Comparison of ENCODE assay signal across 26 mouse cellular contexts in genomic region chr2:142882466-142882865, GRCm38 (mm10). TPM values are rescaled to one million over a fixed set of nuclear protein-coding genes. Genes with fewer than 3 reads are reported as not detected.
DNase-seq lines count a peak whose midpoint lies in the region; ATAC-seq and TF ChIP-seq lines count a peak whose summit lies in the region.
"Had no signal": no experiment of that assay in that cellular context is flagged by ENCODE, and none has a peak within 500 bp of the region (broad histone marks: within the 10 kb centered on the region; RNA-seq: fewer than 3 reads in every experiment).

No protein-coding gene starts in this region.

- H3K9me3 ChIP-seq in kidney, embryonic 14.5 days (ENCODE audit: control insufficient read depth, low read length) = no peaks in the 10 kb centered on the region
- H3K9me3 ChIP-seq in midbrain, embryonic 10.5 days (replicated peaks) = no peaks in the 10 kb centered on the region
- no peaks in the 10 kb centered on the region for H3K9me3 ChIP-seq in midbrain, embryonic 13.5 days
- H3K9me3 ChIP-seq: forebrain, embryonic 13.5 days; G1E; heart, embryonic 13.5 days; hindbrain, embryonic 12.5 days; intestine, embryonic 15.5 days had no signal

- WGBS in kidney, embryonic 14.5 days = 28% methylated on average over 2 of the region's 2 CpGs
- 48% methylated on average over 2 of the region's 2 CpGs for WGBS in midbrain, embryonic 10.5 days
- WGBS in midbrain, embryonic 13.5 days = 47% methylated on average over 2 of the region's 2 CpGs

- TF ChIP-seq CTCF in gastrocnemius, adult 2 months (IDR thresholded peaks at IDR 0.05) = no peak

- no peak for ATAC-seq in kidney, embryonic 14.5 days (ENCODE audit: low FRiP score, low TSS enrichment)
- no peak for ATAC-seq in midbrain, embryonic 13.5 days
- ATAC-seq in megakaryocyte progenitor cell, adult 5-6 weeks (replicated peaks; ENCODE audit: poor library complexity) = no peak
- ATAC-seq: forebrain, embryonic 13.5 days; hindbrain, postnatal 0 days; intestine, embryonic 15.5 days; midbrain, embryonic 16.5 days; Patski had no signal

- peaks cover 42% of the 10 kb centered on the region for H3K4me1 ChIP-seq in kidney, embryonic 14.5 days (ENCODE audit: control insufficient read depth, insufficient read depth, low read length)
- H3K4me1 ChIP-seq in midbrain, embryonic 10.5 days = peaks cover 39% of the 10 kb centered on the region
- no peaks in the 10 kb centered on the region for H3K4me1 ChIP-seq in midbrain, embryonic 13.5 days (replicated peaks)
- H3K4me1 ChIP-seq: forebrain, embryonic 13.5 days had no signal

- no peak overlapping the region for H3K9ac ChIP-seq in kidney, embryonic 14.5 days (ENCODE audit: low read depth, low read length)
- no peak overlapping the region for H3K9ac ChIP-seq in midbrain, embryonic 13.5 days (replicated peaks)
- H3K9ac ChIP-seq: forebrain, embryonic 13.5 days; heart, embryonic 13.5 days; hindbrain, embryonic 12.5 days; intestine, embryonic 15.5 days; liver, embryonic 14.5 days had no signal

- H3K4me2 ChIP-seq in kidney, embryonic 14.5 days (replicated peaks; ENCODE audit: low read depth, low read length) = no peak overlapping the region
- no peak overlapping the region for H3K4me2 ChIP-seq in midbrain, embryonic 13.5 days (replicated peaks)
- H3K4me2 ChIP-seq: forebrain, embryonic 13.5 days; heart, embryonic 13.5 days; hindbrain, embryonic 12.5 days; intestine, embryonic 15.5 days had no signal

- no peaks in the 10 kb centered on the region for H3K36me3 ChIP-seq in kidney, embryonic 14.5 days (ENCODE audit: control insufficient read depth, insufficient read depth, low read length)
- H3K36me3 ChIP-seq in midbrain, embryonic 10.5 days = no peaks in the 10 kb centered on the region
- H3K36me3 ChIP-seq in midbrain, embryonic 13.5 days = no peaks in the 10 kb centered on the region
- H3K36me3 ChIP-seq: heart, embryonic 13.5 days; hindbrain, embryonic 12.5 days; intestine, embryonic 15.5 days had no signal

- H3K27me3 ChIP-seq in kidney, embryonic 14.5 days (ENCODE audit: control insufficient read depth, insufficient read depth, low read length) = no peaks in the 10 kb centered on the region
- H3K27me3 ChIP-seq in midbrain, embryonic 10.5 days (ENCODE audit: low read depth, poor library complexity, severe bottlenecking) = no peaks in the 10 kb centered on the region
- no peaks in the 10 kb centered on the region for H3K27me3 ChIP-seq in midbrain, embryonic 13.5 days
- H3K27me3 ChIP-seq: forebrain, embryonic 13.5 days; heart, embryonic 13.5 days; hindbrain, embryonic 12.5 days; intestine, embryonic 15.5 days; Patski had no signal

- intact Hi-C loops in gastrocnemius, adult 2 months (cut with DNase I) = no loop called here

- peak overlapping the region; percentile 91 for H3K27ac ChIP-seq in gastrocnemius, adult 2 months
- peak overlapping the region; percentile 38; the same call in 1 of the 2 replicates for H3K27ac ChIP-seq in kidney, embryonic 14.5 days (ENCODE audit: low read depth, low read length)
- peak overlapping the region; percentile 30 for H3K27ac ChIP-seq in midbrain, embryonic 10.5 days (replicated peaks)
- H3K27ac ChIP-seq in midbrain, embryonic 13.5 days = no peak overlapping the region
- H3K27ac ChIP-seq: forebrain, embryonic 13.5 days; hindbrain, embryonic 12.5 days; hindbrain, postnatal 0 days; intestine, embryonic 15.5 days; layer of hippocampus, adult 2 months; liver, embryonic 14.5 days had no signal

- DNase-seq in gastrocnemius, adult 2 months = no peak
- DNase-seq in gastrocnemius, postnatal 25 days = no peak
- DNase-seq in kidney, adult 8-10 months = no peak
- DNase-seq in midbrain, embryonic 10.5 days (ENCODE audit: low spot score) = no peak
- DNase-seq: adrenal gland, postnatal 25 days; embryo, embryonic 11 days; gastrocnemius, postnatal 14 days; liver; lung, adult 2 months; lung, postnatal 10 days; thymus, adult 2 months; thymus, postnatal 36 days had no signal

- no peak overlapping the region; the same call in 1 of the 2 replicates for H3K4me3 ChIP-seq in gastrocnemius, adult 2 months
- no peak overlapping the region for H3K4me3 ChIP-seq in kidney, embryonic 14.5 days (ENCODE audit: low read length)
- no peak overlapping the region for H3K4me3 ChIP-seq in midbrain, embryonic 10.5 days
- H3K4me3 ChIP-seq in midbrain, embryonic 13.5 days (replicated peaks) = no peak overlapping the region
- H3K4me3 ChIP-seq: erythroblast, embryonic 14.5 days; forebrain, embryonic 13.5 days; heart, embryonic 13.5 days; hindbrain, embryonic 12.5 days; intestine, embryonic 15.5 days; layer of hippocampus, adult 2 months had no signal

RNA-seq across cellular contexts. Expression of gene Kif16b, which starts 18.9 kb away (rescaled TPM):
- total RNA-seq in gastrocnemius, adult 2 months (2021) = 10 to 100 TPM; 35.4 to 39.1 TPM
- total RNA-seq in gastrocnemius, postnatal 25 days (2021) = 10 to 100 TPM; 24.1 to 32.0 TPM
- polyA plus RNA-seq in kidney, embryonic 14.5 days (2014; fragmentation: Nextera tagmentation; extraction: Ambion mirVana) = 9.0 and 17.1 TPM in 2 replicates
- polyA plus RNA-seq in midbrain, embryonic 10.5 days (2016; fragmentation: Nextera tagmentation; extraction: Ambion mirVana) = 5.2 and 6.1 TPM in 2 replicates
- polyA plus RNA-seq in midbrain, embryonic 13.5 days (2015; fragmentation: Nextera tagmentation; extraction: Ambion mirVana) = 3.7 and 3.9 TPM in 2 replicates
- total RNA-seq in megakaryocyte progenitor cell, adult 5-6 weeks (2015) = 10.9 and 17.4 TPM in 2 replicates
- 18.1 and 23.9 TPM in 2 replicates for total RNA-seq in megakaryocyte progenitor cell, adult 5-6 weeks (2017)
